Comparison of ENCODE assay signal across 10 mouse cellular contexts in genomic region chr9:49102328-49102727, GRCm38 (mm10). TPM values are rescaled to one million over a fixed set of nuclear protein-coding genes. Genes with fewer than 3 reads are reported as not detected.
A peak's percentile ranks its signal among the peaks of the same experiment; 100 is the strongest.
DNase-seq lines count a peak whose midpoint lies in the region; ATAC-seq lines count a peak whose summit lies in the region.
"Had no signal": no experiment of that assay in that cellular context is flagged by ENCODE, and none has a peak within 500 bp of the region (broad histone marks: within the 10 kb centered on the region; RNA-seq: fewer than 3 reads in every experiment).

No protein-coding gene starts in this region.

- H3K36me3 ChIP-seq in embryonic facial prominence, embryonic 10.5 days (replicated peaks), result no peaks in the 10 kb centered on the region
- no peaks in the 10 kb centered on the region for H3K36me3 ChIP-seq in hindbrain, embryonic 14.5 days (replicated peaks; ENCODE audit: control insufficient read depth, insufficient read depth)
- no peaks in the 10 kb centered on the region for H3K36me3 ChIP-seq in neural tube, embryonic 13.5 days

- H3K4me2 ChIP-seq in hindbrain, embryonic 14.5 days (replicated peaks), result no peak overlapping the region
- H3K4me2 ChIP-seq in neural tube, embryonic 13.5 days, result no peak overlapping the region

- peak overlapping the region; percentile 30; the same call in 1 of the 2 replicates for H3K27ac ChIP-seq in embryonic facial prominence, embryonic 10.5 days (replicated peaks)
- H3K27ac ChIP-seq in hindbrain, embryonic 14.5 days, result no peak overlapping the region
- no peak overlapping the region for H3K27ac ChIP-seq in neural tube, embryonic 13.5 days (replicated peaks)
- H3K27ac ChIP-seq: kidney, postnatal 0 days had no signal

- H3K27me3 ChIP-seq in embryonic facial prominence, embryonic 10.5 days (replicated peaks; ENCODE audit: low read depth, poor library complexity, severe bottlenecking), result no peaks in the 10 kb centered on the region
- no peaks in the 10 kb centered on the region for H3K27me3 ChIP-seq in hindbrain, embryonic 14.5 days (ENCODE audit: control insufficient read depth, insufficient read depth, low read length)
- no peaks in the 10 kb centered on the region for H3K27me3 ChIP-seq in neural tube, embryonic 13.5 days

- no peak overlapping the region for H3K4me3 ChIP-seq in embryonic facial prominence, embryonic 10.5 days
- H3K4me3 ChIP-seq in hindbrain, embryonic 14.5 days (replicated peaks; ENCODE audit: low read length), result no peak overlapping the region
- H3K4me3 ChIP-seq in neural tube, embryonic 13.5 days, result no peak overlapping the region

- no peak overlapping the region for H3K9ac ChIP-seq in hindbrain, embryonic 14.5 days
- H3K9ac ChIP-seq in neural tube, embryonic 13.5 days, result no peak overlapping the region

- WGBS in embryonic facial prominence, embryonic 10.5 days, result 15% methylated on average over 1 of the region's 1 CpGs
- WGBS in hindbrain, embryonic 14.5 days, result 18% methylated on average over 1 of the region's 1 CpGs
- 0% methylated on average over 1 of the region's 1 CpGs for WGBS in neural tube, embryonic 13.5 days

- peaks cover 9% of the 10 kb centered on the region for H3K4me1 ChIP-seq in embryonic facial prominence, embryonic 10.5 days
- H3K4me1 ChIP-seq in hindbrain, embryonic 14.5 days (replicated peaks; ENCODE audit: control insufficient read depth, insufficient read depth, low read length), result no peaks in the 10 kb centered on the region; the same call in 1 of the 2 replicates
- H3K4me1 ChIP-seq in neural tube, embryonic 13.5 days (replicated peaks), result peaks cover 15% of the 10 kb centered on the region

- peak; percentile 88 for ATAC-seq in hindbrain, embryonic 14.5 days (ENCODE audit: low FRiP score)
- ATAC-seq in neural tube, embryonic 13.5 days (ENCODE audit: low read depth), result peak; percentile 95

- H3K9me3 ChIP-seq in embryonic facial prominence, embryonic 10.5 days, result no peaks in the 10 kb centered on the region
- no peaks in the 10 kb centered on the region for H3K9me3 ChIP-seq in hindbrain, embryonic 14.5 days (ENCODE audit: control insufficient read depth, low read length)
- no peaks in the 10 kb centered on the region for H3K9me3 ChIP-seq in neural tube, embryonic 13.5 days

- DNase-seq in layer of hippocampus, adult 11-12 months (ENCODE audit: low spot score), result peak; percentile 35
- DNase-seq in layer of hippocampus, adult 9-10 months (ENCODE audit: low spot score), result no peak
- DNase-seq in embryonic facial prominence, embryonic 10.5 days (ENCODE audit: low spot score), result peak; percentile 16
- no peak for DNase-seq in hindbrain, embryonic 14.5 days (ENCODE audit: low spot score)
- DNase-seq in yolk sac, embryonic 10.5 days (ENCODE audit: low spot score), result no peak
- no peak for DNase-seq in urinary bladder, adult 18-20 months (ENCODE audit: low spot score in 2 of 2)
- DNase-seq in testis, postnatal 14 days (ENCODE audit: low spot score), result no peak
- DNase-seq: right cerebral cortex, postnatal 4 days had no signal

RNA-seq across cellular contexts. Expression of gene Tmprss5, which starts 21.3 kb away (rescaled TPM):
- polyA plus RNA-seq in embryonic facial prominence, embryonic 10.5 days (2016; fragmentation: Nextera tagmentation; extraction: Ambion mirVana), result 0.50 and 0.92 TPM in 2 replicates
- 0.96 and 2.2 TPM in 2 replicates for polyA plus RNA-seq in hindbrain, embryonic 14.5 days (2014; fragmentation: Nextera tagmentation; extraction: Ambion mirVana)
- 3.0 and 3.5 TPM in 2 replicates for polyA plus RNA-seq in neural tube, embryonic 13.5 days (2015; fragmentation: Nextera tagmentation; extraction: Ambion mirVana)

RNA-seq across cellular contexts. Expression of gene Zw10, which starts 46.9 kb away (rescaled TPM):
- 55.6 and 59.1 TPM in 2 replicates for polyA plus RNA-seq in embryonic facial prominence, embryonic 10.5 days (2016; fragmentation: Nextera tagmentation; extraction: Ambion mirVana)
- 25.1 and 27.8 TPM in 2 replicates for polyA plus RNA-seq in hindbrain, embryonic 14.5 days (2014; fragmentation: Nextera tagmentation; extraction: Ambion mirVana)
- 24.3 and 28.6 TPM in 2 replicates for polyA plus RNA-seq in neural tube, embryonic 13.5 days (2015; fragmentation: Nextera tagmentation; extraction: Ambion mirVana)

Comparison
In these comparisons a context has a peak if more than half of its experiments do, and no peak if none do; other contexts are left out.
1. DNase-seq: peak in layer of hippocampus, adult 11-12 months (single experiment) and embryonic facial prominence, embryonic 10.5 days (single experiment); none in layer of hippocampus, adult 9-10 months (single experiment), hindbrain, embryonic 14.5 days (single experiment), yolk sac, embryonic 10.5 days (single experiment), urinary bladder, adult 18-20 months (0 of 2) and testis, postnatal 14 days (single experiment).